Mouse (Mus musculus) ES-Bruce4 (cell line): Measurements from ENCODE around the gene Bcl9. TPM values are rescaled to one million over a fixed set of nuclear protein-coding genes. Genes with fewer than 3 reads are reported as not detected.

Experiments used
- H3K27ac ChIP-seq: 2 replicates; pipeline ENCODE4 v1.5.1; 2012; ENCODE audit warnings: low read length, inconsistent platforms; ENCODE audit not compliant: insufficient read depth
- H3K27me3 ChIP-seq: 2 replicates; pipeline ENCODE4 v1.6.1; 2012; ENCODE audit warnings: mild to moderate bottlenecking, low read length, inconsistent platforms; ENCODE audit not compliant: control insufficient read depth, poor library complexity, insufficient read depth, severe bottlenecking
- H3K36me3 ChIP-seq: 2 replicates; pipeline ENCODE4 v1.6.1; 2012; ENCODE audit warnings: inconsistent platforms, mild to moderate bottlenecking, low read length, moderate library complexity; ENCODE audit not compliant: control insufficient read depth, poor library complexity, insufficient read depth, severe bottlenecking
- H3K4me1 ChIP-seq: one replicate; pipeline ENCODE4 v1.8.1; 2011; ENCODE audit warnings: low read length; ENCODE audit not compliant: control insufficient read depth, insufficient read depth
- H3K4me3 ChIP-seq: 2 replicates; pipeline ENCODE4 v1.5.1; 2011; ENCODE audit warnings: low read depth, mild to moderate bottlenecking, low read length
- H3K9ac ChIP-seq: 2 replicates; pipeline ENCODE4 v1.6.1; 2012; ENCODE audit warnings: low read depth, mild to moderate bottlenecking, inconsistent platforms; ENCODE audit not compliant: poor library complexity, severe bottlenecking
- H3K9me3 ChIP-seq: replicated peaks from 2 replicates; pipeline ENCODE4 v1.6.1; 2012; ENCODE audit warnings: mild to moderate bottlenecking, low read length, inconsistent platforms; ENCODE audit not compliant: control insufficient read depth, poor library complexity, insufficient read depth, severe bottlenecking
- CTCF ChIP-seq: IDR thresholded peaks from one replicate; pipeline ENCODE4 v1.8.1; 2011; ENCODE audit warnings: low read depth, low read length
- EP300 ChIP-seq: IDR thresholded peaks from 2 replicates; pipeline ENCODE4 v1.6.1; 2011; ENCODE audit warnings: low read depth, low read length; ENCODE audit not compliant: insufficient read depth
- POLR2A ChIP-seq: IDR thresholded peaks from one replicate; pipeline ENCODE4 v1.8.1; 2011; ENCODE audit warnings: low read length; ENCODE audit not compliant: insufficient read depth
- polyA plus RNA-seq: library from polyadenylated mRNA; stranded (reverse); fragments of >200 nt; gene quantifications from 2 replicates; pipeline ENCODE4 v1.2.4, GENCODE M21; 2011; ENCODE audit warnings: low read depth; ENCODE audit not compliant: missing spikeins, insufficient read depth, insufficient read length

Gene Bcl9
- polyA plus RNA-seq, 1 experiment = 32.1 TPM

DNA sequence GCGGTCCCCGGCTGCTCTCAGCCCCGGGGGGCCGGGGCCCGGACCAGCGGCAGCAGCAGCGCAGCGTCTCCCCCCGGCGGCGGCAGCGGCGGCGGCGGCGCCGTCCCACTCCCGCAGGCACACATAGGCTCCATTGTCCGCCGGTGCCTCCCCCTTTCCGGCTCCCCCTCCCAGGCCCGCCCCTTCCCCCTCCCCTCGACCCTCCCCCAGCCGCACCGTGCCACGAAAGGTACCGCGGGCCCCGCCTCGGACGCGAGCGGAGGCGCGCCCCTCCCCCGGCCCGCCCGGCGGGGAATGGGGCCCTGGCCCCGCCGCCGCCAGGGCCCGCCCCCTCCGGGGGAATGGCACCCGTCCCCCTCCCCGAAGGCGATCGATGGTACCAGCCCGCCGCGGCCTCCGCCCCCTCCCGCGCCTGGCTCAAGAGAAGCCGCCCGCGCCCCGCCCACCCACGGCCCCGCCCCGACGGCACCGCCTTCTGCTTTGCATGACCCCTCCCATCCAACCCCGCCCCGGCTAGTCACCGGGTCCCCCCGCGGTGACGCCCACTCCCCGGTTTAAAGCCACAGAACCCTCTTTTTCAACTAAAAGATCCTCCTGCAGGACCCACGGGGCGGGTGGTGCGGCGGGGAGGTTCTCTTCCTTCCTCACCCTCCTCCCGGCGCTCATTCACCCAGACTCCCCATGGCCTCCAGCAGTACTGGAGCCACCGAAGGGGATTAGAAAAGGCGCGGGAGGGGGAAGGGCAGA is 70.3 kb downstream of the Bcl9 start:
- peak overlapping the region; percentile 82 for H3K4me3 ChIP-seq
- H3K4me1 ChIP-seq = no peaks in the 10 kb centered on the region
- H3K27me3 ChIP-seq = no peaks in the 10 kb centered on the region
- H3K9ac ChIP-seq = peak overlapping the region; percentile 97
- no peaks in the 10 kb centered on the region for H3K9me3 ChIP-seq
- TF ChIP-seq POLR2A = no peak
- H3K36me3 ChIP-seq = no peaks in the 10 kb centered on the region
- H3K27ac ChIP-seq = peak overlapping the region; percentile 8; the same call in 1 of the 2 replicates

DNA sequence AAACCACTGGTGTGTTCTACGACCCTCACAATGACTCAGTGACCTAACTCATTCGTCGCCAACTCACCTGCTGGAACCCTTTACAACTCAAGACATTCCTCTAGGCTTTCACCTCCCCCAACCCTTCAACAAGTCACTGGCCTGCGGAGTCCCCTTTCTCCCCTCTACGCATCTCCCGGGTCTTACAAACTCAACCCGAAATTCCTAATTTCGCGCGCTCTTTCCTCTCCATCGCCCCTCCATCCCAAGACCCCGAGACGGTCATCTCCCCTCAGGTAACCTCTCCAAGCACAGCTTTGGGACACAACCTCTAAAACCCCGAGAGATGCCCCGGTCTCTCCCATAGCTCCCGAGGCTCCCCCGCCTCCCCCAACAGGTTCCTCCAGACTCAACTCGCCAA is 71.0 kb downstream of the Bcl9 start:
- Histone ChIP-seq H3K9me3 (no peaks in the 10 kb centered on the region), H3K4me3 (peak overlapping the region; percentile 82), H3K27ac (no peak overlapping the region), H3K9ac (peak overlapping the region; percentile 97), H3K36me3 (no peaks in the 10 kb centered on the region), H3K4me1 (no peaks in the 10 kb centered on the region), H3K27me3 (no peaks in the 10 kb centered on the region)
- no peak for TF ChIP-seq POLR2A
- TF ChIP-seq CTCF = no peak
- no peak for TF ChIP-seq EP300

DNA sequence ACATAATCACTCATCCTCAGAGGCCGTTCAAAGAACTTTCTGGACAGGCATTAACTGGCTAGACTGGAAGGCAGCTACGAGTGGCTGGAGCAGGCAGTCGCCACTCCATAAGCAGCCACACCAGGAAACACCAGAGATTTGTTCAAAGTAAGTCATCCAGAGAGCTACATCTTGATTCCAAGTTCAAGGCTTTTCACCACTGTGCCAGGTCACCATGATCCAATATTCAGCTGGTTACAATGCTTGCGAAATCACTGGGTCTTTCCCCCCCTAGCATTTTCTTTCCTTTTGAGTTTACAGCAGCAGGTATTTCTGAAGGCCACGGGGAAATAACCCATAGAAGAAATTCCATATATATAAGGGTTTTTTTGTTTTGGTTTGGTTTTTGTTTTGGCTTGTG is 72.5 kb downstream of the Bcl9 start:
- H3K4me3 ChIP-seq = no peak overlapping the region

DNA sequence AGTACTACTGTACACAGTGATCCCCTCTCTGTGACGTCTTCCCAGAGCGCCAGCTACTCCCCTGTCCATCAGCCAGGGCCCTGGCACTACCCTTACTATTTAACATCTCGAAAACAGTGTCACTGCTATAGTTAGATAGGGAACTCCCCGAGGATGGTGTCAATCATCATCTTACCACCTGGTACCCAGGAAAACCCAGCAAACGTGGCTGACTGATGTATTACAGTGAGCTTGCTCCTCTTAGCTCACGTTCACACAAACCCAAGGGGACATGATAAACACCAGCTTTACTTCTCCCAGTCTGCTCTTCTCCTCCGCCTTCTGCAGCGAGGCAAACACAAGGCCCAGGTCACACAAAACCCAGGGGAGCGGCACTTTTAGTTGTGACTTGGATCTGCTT is 74.5 kb downstream of the Bcl9 start:
- no peaks in the 10 kb centered on the region for H3K9me3 ChIP-seq
- H3K27me3 ChIP-seq = no peaks in the 10 kb centered on the region
- H3K36me3 ChIP-seq = 0 out of 2 replicates have a peak, but pooled peaks cover 6% of the 10 kb centered on the region
- H3K4me1 ChIP-seq = no peaks in the 10 kb centered on the region
- H3K27ac ChIP-seq = no peak overlapping the region
- no peak overlapping the region for H3K4me3 ChIP-seq
- no peak overlapping the region for H3K9ac ChIP-seq
- TF ChIP-seq POLR2A = no peak
- TF ChIP-seq CTCF = no peak
- TF ChIP-seq EP300 = no peak

More for the DNA sequence above, 72.5 kb downstream of the Bcl9 start:
- Histone ChIP-seq H3K4me1 (no peaks in the 10 kb centered on the region), H3K36me3 (no peaks in the 10 kb centered on the region), H3K27ac (no peak overlapping the region), H3K9ac (no peak overlapping the region), H3K9me3 (no peaks in the 10 kb centered on the region), H3K27me3 (no peaks in the 10 kb centered on the region)
- TF ChIP-seq POLR2A = no peak
- no peak for TF ChIP-seq EP300
- TF ChIP-seq CTCF = no peak

DNA sequence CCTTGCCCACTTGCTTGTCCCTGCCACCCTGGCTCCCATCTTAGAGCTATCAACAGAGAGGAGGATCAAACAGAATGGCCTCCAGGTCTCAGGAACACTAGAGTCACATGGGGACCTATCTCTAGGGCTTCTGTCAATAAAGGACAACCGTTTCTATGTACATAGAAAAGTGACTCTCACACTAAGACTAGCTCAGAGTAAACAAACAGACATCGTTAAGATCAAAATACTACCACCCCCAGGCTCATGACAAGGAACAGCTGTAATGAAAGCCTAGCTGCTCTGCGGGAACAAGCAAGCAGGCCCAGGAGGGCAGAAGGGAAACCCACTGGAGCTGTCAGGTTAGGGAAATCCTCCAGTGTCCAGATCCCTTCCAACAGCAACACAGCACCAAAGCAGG is 82.2 kb downstream of the Bcl9 start:
- Histone ChIP-seq H3K4me3 (no peak overlapping the region), H3K27me3 (no peaks in the 10 kb centered on the region), H3K27ac (no peak overlapping the region), H3K9ac (no peak overlapping the region), H3K9me3 (no peaks in the 10 kb centered on the region), H3K36me3 (peaks cover 25% of the 10 kb centered on the region), H3K4me1 (no peaks in the 10 kb centered on the region)
- TF ChIP-seq EP300 (no peak), CTCF (no peak), POLR2A (no peak)

DNA sequence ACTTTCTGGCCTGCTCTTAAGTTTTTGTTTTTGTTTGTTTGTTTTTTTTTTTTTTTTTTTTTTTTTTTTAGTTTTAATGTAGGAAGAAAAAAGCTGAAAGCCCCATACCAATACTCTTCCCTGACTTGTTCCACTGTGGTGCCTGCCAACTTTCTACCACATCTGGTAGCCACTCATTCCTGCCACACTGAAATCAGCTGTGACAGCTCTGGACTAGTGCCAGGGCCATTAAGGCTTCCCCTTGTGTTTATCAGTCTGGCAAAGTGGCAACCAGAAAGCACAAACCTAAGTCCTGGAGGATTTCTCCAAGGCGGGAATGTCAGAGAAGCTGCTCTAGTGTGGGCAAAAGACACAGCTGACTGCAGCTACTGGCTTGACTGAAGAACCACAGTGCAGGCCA is 83.3 kb downstream of the Bcl9 start:
- no peaks in the 10 kb centered on the region for H3K4me1 ChIP-seq
- TF ChIP-seq EP300 = no peak
- no peak for TF ChIP-seq POLR2A
- TF ChIP-seq CTCF = no peak

More for the DNA sequence above, 83.3 kb downstream of the Bcl9 start:
- no peak overlapping the region for H3K9ac ChIP-seq
- H3K4me3 ChIP-seq = no peak overlapping the region
- no peaks in the 10 kb centered on the region for H3K9me3 ChIP-seq
- H3K36me3 ChIP-seq = peaks cover 28% of the 10 kb centered on the region
- H3K27ac ChIP-seq = no peak overlapping the region
- H3K27me3 ChIP-seq = no peaks in the 10 kb centered on the region
